Mouse (Mus musculus) left cerebral cortex, postnatal 4 days (tissue): ENCODE measurements around the gene Kri1. TPM values are rescaled to one million over a fixed set of nuclear protein-coding genes. Genes with fewer than 3 reads are reported as not detected.
"Not testable (repeated sequence)": the region's sequence is repeated elsewhere in the genome, so short reads cannot be mapped to it uniquely, and the experiment has no call there.

Experiments used
- DNase-seq: peaks from one replicate; pipeline ENCODE4 v3.0.0-alpha.2; 2022
- intact Hi-C: fragments of 180-260 bp; cut with DNase I; formaldehyde crosslinking; loops from one replicate; pipeline ENCODE4 v1.15.1; 2025
- total RNA-seq, 2 experiments: library from RNA; stranded (reverse); gene quantifications; 2 replicates each; pipeline ENCODE4 v1.2.3; 2021

Kri1 gene
- total RNA-seq, 2 experiments from 2014 or later = 46.7 to 49.2 TPM

DNA sequence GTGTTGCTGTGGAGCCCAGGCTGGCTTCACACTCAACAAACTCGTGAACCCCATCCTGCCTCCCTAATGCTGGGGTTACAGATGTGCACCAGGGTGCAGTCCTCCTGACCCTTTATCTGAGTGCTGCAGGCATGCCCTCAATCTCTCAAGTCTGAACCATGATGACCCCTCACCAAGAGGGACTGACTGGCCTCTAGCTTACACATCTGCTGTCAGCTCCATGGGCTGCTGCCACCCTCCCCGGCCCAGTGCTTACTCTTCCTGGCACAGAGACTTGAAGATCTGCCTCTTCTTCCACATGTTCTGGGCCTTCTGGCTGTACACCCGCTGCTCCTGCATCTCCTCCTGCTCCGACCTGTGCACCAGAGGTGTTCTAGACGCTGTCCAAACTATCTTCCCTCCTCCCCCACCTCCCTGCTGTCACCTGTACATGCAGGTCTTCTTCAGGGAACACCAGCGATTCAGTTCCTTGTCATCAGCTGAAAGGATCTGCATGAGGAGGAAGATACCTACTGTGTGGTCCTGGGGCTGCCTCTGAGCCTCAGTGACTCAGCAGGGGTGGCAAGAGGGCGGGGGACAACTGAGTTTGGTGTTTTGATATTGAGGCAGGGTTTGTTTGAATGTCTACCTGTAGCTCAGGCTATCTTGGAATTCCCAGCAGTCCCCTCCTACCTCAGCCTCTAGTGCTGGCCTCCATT lies 12.6 kb downstream of the Kri1 start:
- no peak for DNase-seq
- intact Hi-C loops = no loop called here

DNA sequence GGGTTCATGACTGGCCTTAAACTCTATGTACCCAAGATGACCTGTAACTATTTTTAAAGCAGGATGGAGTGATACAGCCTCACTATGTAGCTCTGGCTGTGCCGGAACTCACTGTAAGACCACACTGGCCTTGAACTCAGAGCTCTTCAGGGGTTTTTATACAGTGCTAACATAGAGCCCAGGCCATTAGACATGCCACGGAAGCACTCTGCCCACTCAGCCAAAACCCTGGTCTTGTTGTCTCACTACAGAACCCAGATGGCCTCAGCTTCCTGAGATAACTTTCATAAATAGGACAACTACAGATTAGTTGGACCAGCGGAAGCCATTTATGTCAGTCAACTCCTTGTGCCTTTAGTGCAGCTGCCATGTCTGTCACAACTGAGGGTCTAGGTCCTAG lies 13.4 kb downstream of the Kri1 start:
- intact Hi-C loops = no loop called here
- DNase-seq = no peak

DNA sequence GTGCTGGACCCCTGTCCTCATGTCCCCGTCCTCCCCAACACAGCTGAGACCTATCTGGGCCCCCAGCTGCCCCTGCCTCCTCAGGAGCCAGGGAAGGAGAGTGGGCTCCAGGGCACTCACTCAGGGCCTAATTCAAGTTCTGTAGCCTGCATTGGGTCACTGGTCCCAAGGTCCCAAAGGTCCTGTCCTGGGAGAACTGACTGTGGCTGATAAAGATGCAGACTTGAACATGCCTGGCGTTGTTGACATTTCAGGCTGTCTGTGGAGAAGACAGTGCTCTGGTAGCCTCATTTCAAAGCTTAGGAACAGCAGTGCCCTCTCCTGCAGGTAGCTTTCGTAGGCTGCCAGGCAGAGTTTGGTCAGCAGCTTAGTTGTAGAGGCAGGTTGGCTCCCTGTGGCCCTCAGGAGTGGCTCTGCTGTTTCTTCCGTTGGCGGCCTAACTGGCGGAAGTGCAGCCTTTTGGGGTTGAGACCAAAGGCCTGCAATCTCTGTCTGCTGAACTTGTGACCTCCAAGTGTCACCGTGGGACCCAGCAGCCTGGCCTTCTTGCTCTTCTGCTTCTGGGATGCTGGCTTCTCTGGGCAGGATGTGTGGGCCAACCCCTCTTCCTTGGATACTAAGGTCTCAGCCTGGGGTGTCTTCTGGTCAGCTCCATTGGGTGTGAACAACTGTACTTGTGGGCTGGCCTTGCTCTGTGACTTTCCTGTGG lies 14.1 kb downstream of the Kri1 start:
- intact Hi-C loops = no loop called here
- no peak for DNase-seq

GRCm38 (mm10) chr9:21273094-21273493 lies 14.7 kb downstream of the Kri1 start:
- DNase-seq = no peak
- intact Hi-C loops = no loop called here

DNA sequence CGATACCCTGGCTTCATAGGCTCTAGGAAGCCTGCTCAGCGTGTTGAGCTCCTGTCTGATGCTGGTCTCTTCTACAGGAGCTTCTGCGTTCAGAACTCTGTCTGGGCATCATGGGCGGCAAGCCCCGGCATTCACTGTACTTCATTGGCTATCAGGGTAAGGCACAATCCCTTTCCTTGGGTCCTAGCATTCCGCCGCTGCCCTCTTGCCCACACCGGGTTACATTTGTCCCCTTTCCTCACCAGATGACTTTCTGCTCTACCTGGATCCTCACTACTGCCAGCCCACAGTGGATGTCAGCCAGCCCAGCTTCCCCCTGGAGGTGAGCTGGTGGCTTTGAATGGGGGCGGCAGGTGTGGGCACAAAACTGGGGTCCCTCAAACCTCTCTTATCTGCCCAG lies 15.4 kb downstream of the Kri1 start:
- intact Hi-C loops = no loop called here
- no peak for DNase-seq

GRCm38 (mm10) chr9:21269590-21269989 lies 18.2 kb downstream of the Kri1 start:
- intact Hi-C loops = not testable (repeated sequence)

DNA sequence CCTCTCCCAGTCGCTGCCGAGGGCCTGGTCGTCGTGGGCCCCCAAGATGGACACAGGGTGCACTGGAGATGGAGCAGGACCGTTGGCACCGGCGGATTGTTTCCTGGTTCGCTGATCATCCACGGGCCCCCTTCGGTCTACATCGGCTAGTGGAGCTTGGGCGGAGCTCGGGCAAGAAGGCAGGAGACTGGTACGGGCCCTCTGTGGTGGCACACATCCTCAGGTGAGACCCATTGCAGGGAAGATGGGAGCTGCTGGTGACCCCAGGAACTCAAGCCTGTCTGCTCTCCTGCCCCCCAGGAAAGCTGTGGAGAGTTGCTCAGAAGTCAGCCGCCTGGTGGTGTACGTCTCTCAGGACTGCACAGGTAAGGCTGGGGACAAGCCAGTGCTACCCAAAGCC lies 19.5 kb downstream of the Kri1 start:
- intact Hi-C loops = no loop called here

More at GRCm38 (mm10) chr9:21269590-21269989, 18.2 kb downstream of the Kri1 start:
- DNase-seq = not testable (repeated sequence)

DNA sequence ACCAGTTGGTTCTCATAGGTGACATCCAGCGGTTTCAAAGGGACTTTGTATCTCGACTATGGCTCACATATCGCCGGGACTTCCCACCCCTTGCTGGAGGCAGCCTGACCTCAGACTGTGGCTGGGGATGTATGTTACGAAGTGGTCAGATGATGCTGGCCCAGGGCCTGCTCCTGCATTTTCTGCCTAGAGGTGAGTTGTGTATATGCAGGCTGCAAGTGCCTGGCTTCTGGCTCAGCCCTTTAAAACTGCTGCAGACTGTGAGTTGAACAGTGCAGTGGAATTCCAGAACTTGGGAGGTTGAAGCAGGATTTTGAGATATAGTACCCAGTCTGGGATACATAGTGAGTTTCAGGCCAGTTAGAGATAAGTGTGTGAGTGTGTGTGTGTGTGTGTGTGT lies 20.9 kb downstream of the Kri1 start:
- DNase-seq = no peak
- intact Hi-C loops = no loop called here

More for the DNA sequence above, 19.5 kb downstream of the Kri1 start:
- no peak for DNase-seq

DNA sequence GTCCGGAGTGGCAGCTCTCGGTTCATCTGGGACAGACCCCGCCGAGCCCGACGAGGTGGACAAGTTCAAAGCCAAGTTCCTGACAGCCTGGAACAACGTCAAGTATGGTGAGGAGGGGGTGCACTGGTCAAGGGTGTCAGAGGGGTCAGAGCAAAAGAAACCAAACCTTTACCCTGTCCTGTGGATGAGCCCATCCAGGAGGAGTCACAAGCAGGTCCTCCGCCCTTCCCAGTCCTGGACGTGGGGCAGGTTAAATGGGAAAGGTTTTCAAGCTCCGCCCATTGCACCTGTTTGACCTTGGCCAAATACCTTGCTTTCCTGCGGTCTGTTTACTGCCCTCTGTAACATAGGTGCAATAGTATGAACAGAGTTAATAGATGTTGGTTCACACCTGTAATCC lies 22.2 kb downstream of the Kri1 start:
- no peak for DNase-seq
- intact Hi-C loops = no loop called here

DNA sequence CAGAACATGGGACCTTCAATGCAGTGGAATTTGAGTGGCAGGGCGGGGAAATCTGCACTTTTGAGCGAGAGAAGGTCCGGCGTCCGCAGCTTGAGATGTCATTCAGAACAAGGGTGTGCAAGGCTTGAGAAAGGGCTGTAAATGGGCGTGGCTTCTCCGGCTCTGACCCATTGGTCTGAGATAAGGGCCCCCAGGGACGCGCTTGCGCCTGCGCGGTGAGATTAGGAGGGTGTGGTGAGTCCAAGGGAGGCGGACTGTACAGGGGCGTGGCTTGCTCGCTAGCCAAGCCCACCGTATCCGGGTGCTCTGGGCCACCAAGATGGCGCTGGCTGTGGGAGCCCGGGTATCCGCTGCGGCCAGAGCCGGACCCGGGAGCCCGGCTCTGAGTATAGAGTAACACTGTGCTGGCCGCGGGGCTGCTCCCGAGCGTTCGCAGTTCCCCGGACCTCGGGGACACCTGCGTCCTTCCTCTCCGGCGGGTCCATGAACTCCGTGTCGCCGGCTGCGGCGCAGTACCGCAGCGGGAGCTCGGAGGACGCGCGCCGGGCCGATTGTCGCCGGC lies 22.7 kb downstream of the Kri1 start, which contains the start of gene Atg4d:
Atg4d (plus strand) TSS at position 294 of the 562 bp plus-strand sequence.
- intact Hi-C loops = no loop called here

GRCm38 (mm10) chr9:21264272-21264999 lies 23.3 kb downstream of the Kri1 start:
- no peak for DNase-seq
- intact Hi-C loops = no loop called here

More for the DNA sequence above, 22.7 kb downstream of the Kri1 start, which contains the start of gene Atg4d:
- peak; percentile 100 for DNase-seq

DNA sequence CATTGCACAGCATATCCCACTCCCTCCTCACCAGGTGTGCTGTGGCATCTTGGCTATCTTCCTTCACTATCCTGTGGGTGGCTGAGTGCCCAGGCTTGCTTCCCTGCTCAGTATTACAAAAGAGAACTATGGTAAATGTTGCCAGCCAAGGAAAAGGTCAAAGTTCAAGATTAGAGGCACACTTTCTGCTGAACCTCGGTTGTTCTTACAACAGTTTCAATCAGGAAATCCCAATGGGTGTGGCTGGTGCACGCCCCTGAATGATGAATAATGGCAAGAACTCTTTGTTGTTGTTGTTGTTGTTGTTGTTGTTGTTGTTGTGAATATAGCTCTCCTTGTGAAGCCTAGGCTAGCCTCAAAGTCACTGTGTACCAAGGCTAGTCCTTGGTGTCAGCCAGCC lies 25.9 kb downstream of the Kri1 start:
- no peak for DNase-seq
- intact Hi-C loops = no loop called here

DNA sequence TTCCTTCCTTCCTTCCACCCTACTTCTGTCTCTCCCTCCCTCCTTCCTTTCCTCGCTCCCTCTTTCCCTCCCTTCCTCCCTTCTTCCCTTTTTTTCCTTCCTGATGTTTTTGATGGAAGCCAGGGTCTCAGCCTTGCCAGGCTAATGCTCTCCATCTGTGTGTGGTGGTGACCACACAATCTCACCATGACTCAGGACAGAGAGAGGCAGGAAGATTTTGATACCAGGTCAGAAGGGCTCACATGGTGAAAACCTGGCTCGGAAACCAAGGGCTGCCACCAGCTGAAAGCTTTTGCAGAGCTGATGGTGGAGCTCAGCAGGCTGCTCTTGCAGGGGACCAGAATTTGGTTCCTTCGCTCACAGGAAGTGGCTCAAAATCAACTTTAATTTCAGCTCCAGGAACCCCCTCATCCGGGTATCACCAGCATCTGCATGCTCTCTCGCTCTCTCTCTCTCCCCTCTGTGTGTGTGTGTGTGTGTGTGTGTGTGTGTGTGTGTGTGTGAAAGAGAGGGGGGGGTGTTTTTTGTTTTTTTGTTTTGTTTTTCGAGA lies 27.2 kb downstream of the Kri1 start:
- intact Hi-C loops = no loop called here
- DNase-seq = no peak

- intact Hi-C loops, DNase-seq: not testable (repeated sequence)
Observed at GRCm38 (mm10) chr9:21256349-21256748, 31.4 kb downstream of the Kri1 start.

- no peak for DNase-seq
- intact Hi-C loops = no loop called here
Observed at GRCm38 (mm10) chr9:21254690-21255089, 33.1 kb downstream of the Kri1 start.

- DNase-seq = no peak
- intact Hi-C loops = no loop called here
Observed at GRCm38 (mm10) chr9:21251116-21251735, 36.5 kb downstream of the Kri1 start.

DNA sequence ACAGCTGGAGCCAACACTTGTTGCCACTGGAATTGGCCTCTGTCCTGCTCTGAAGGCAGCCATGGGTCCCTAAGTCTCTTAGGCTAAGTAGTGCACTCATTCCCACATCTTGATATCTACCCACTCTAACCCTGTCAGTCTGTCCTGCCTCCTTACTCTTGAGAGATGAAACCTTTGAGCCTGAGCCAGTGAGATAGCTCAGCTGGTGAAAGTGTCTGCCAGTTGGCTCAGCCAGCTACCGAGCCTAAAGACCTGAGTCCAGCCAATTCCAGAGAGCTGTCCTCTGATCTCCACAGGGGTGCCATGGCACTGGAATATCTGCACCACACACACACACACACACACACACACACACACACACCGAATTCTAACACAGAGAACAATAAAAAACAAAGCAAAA lies 37.3 kb downstream of the Kri1 start:
- DNase-seq = peak; percentile 58
- intact Hi-C loops = no loop called here

DNA sequence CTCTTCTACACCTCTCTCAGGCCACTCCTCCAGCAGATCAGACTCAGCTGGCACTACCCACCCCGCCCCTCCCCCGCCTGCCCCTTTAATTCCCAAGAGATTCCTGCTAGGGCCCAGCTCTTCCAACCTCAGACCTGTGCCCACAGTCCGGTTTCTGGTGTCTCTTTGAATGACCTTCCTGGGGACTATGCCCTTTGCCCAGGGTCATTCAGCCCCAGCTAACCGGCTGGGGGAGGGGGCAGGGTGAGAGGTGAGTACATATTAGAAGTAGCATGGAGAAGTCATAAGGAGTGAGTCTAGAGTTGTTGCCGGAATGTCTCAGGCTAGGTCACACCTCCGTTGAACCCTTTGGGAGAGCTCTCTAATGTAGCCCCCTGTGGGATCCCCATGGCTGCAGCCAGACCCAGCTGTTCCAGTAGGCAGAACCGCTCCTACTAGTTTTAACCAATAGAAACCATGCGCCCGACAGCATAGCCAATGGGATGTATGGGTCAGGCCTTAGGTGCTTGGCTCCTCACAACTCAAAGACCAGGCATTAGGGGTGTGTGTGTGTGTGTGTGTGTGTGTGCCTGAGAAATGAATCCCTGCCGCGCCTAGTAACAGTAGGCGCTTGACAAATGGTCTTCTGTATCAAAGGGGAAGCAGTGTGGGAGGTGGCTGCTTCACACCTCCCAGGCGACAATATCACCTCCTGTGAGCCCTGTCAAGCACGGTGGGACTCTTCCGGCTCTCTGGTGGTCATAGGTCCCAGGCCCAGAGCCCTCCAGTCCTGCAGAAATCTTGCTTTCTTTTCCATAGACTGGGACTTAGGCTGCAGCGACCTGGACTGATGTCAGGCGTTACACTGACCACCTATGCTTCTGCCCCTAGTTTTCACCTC lies 37.9 kb downstream of the Kri1 start:
- DNase-seq = no peak
- intact Hi-C loops = no loop called here

GRCm38 (mm10) chr9:21248326-21248725 lies 39.4 kb downstream of the Kri1 start, which contains the start of gene S1pr5:
S1pr5 (minus strand) TSS chr9:21248443.
- no peak for DNase-seq
- intact Hi-C loops = no loop called here
